Mouse (Mus musculus) heart, embryonic 14.5 days (tissue): ENCODE data around the gene Lrrc40. TPM values are rescaled to one million over a fixed set of nuclear protein-coding genes. Genes with fewer than 3 reads are reported as not detected.
A peak's percentile ranks its signal among the peaks of the same experiment; 100 is the strongest.

Source experiments
- ATAC-seq: fragments of 200-750 bp; cut with Nextera tagmentation; 2 replicates; pipeline ENCODE4 v1.8.0; 2017; ENCODE audit warnings: low read depth, moderate TSS enrichment; ENCODE audit not compliant: insufficient number of reproducible peaks, insufficient read depth, low FRiP score
- H3K27ac ChIP-seq, 2 experiments: fragments of 200-500 bp in 1 of 2; fragments of 300-500 bp in 1 of 2; sonication (generic) in 1 of 2; replicated peaks in 1 of 2; 2 replicates each; pipeline ENCODE4 v1.5.1; 2012 to 2014; ENCODE audit warnings: low read depth in 2 of 2, low read length in 2 of 2, control low read depth in 1 of 2, mild to moderate bottlenecking in 1 of 2, mixed read lengths in 1 of 2; ENCODE audit not compliant: control insufficient read depth in 1 of 2, insufficient read depth in 1 of 2
- H3K27me3 ChIP-seq: fragments of 300-500 bp; sonication (generic); 2 replicates; pipeline ENCODE4 v1.6.1; 2014; ENCODE audit warnings: mild to moderate bottlenecking, low read length, control low read depth; ENCODE audit not compliant: control insufficient read depth, insufficient read depth
- H3K36me3 ChIP-seq: fragments of 300-500 bp; sonication (generic); 2 replicates; pipeline ENCODE4 v1.6.1; 2014; ENCODE audit warnings: mild to moderate bottlenecking, control low read depth, low read length, mixed read lengths; ENCODE audit not compliant: control insufficient read depth, insufficient read depth
- H3K4me1 ChIP-seq, 2 experiments: fragments of 200-500 bp in 1 of 2; fragments of 300-500 bp in 1 of 2; sonication (generic) in 1 of 2; 2 replicates each; pipeline ENCODE4 v1.6.1; 2012 to 2014; ENCODE audit warnings: low read length in 2 of 2, control low read depth in 1 of 2, mixed read lengths in 1 of 2; ENCODE audit not compliant: control insufficient read depth in 2 of 2, insufficient read depth in 2 of 2
- H3K4me2 ChIP-seq: fragments of 300-500 bp; sonication (generic); 2 replicates; pipeline ENCODE4 v1.6.1; 2014; ENCODE audit warnings: mild to moderate bottlenecking, low read length
- H3K4me3 ChIP-seq, 2 experiments: fragments of 200-500 bp in 1 of 2; fragments of 300-500 bp in 1 of 2; sonication (generic) in 1 of 2; 2 replicates each; pipeline ENCODE4 v1.5.1; 2012 to 2014; ENCODE audit warnings: low read length in 2 of 2, mild to moderate bottlenecking in 2 of 2, control low read depth in 1 of 2, low read depth in 1 of 2, moderate library complexity in 1 of 2; ENCODE audit not compliant: control insufficient read depth in 1 of 2, insufficient read depth in 1 of 2
- H3K9ac ChIP-seq: fragments of 300-500 bp; sonication (generic); 2 replicates; pipeline ENCODE4 v1.6.1; 2014; ENCODE audit warnings: mild to moderate bottlenecking, low read length
- H3K9me3 ChIP-seq: fragments of 300-500 bp; sonication (generic); 2 replicates; pipeline ENCODE4 v1.6.1; 2016; ENCODE audit warnings: low read length, control low read depth; ENCODE audit not compliant: control insufficient read depth
- WGBS: fragments of 180-500 bp; shearing (Covaris S2); extraction: QIAGEN DNeasy Blood & Tissue Kit; methylation state at CpG from one replicate; pipeline ENCODE4 v1.1.7; 2014; 5-methylcytosine and 5-hydroxymethylcytosine counted together
- polyA plus RNA-seq: library from polyadenylated mRNA; unstranded; fragments of >200 nt; fragmentation: Nextera tagmentation; extraction: Ambion mirVana; gene quantifications from 2 replicates; pipeline ENCODE4 v1.2.1, GENCODE M21; 2014

The Lrrc40 gene
- polyA plus RNA-seq, 1 experiment from 2014 or later = 41.5 TPM

DNA sequence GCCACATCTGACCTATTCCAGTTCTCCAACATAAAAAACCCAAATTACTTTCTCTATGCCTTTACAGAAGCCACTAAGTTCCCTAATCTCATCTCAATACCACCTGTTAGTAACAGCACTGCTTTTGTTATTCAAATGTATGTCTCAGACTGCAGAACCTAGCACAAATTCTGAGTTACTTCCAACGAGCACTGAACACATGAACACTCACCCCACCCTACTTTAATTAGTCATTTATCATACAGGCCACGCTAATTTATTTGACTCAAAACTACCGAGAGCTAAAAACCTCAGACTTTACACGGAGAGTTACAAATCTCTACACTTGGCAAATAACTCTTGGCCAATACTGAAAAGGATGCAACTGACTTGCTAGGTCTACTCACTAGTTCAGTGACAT, 4.4 kb upstream of the Lrrc40 start:
- H3K27me3 ChIP-seq = no peaks in the 10 kb centered on the region
- peaks cover 3 to 27% of the 10 kb centered on the region in 2 experiments; a peak in 3 of 4 replicates for H3K4me1 ChIP-seq
- peak overlapping the region; percentile 91 for H3K4me2 ChIP-seq
- H3K4me3 ChIP-seq = peak overlapping the region; percentile 85 to 99
- no peaks in the 10 kb centered on the region for H3K9me3 ChIP-seq
- H3K27ac ChIP-seq = peak overlapping the region in 1 of 2 experiments; percentile 96; a peak in 2 of 4 replicates
- peaks cover 13% of the 10 kb centered on the region for H3K36me3 ChIP-seq
- WGBS = 10% methylated on average over 4 of the region's 4 CpGs
- no peak for ATAC-seq
- H3K9ac ChIP-seq = peak overlapping the region; percentile 97

DNA sequence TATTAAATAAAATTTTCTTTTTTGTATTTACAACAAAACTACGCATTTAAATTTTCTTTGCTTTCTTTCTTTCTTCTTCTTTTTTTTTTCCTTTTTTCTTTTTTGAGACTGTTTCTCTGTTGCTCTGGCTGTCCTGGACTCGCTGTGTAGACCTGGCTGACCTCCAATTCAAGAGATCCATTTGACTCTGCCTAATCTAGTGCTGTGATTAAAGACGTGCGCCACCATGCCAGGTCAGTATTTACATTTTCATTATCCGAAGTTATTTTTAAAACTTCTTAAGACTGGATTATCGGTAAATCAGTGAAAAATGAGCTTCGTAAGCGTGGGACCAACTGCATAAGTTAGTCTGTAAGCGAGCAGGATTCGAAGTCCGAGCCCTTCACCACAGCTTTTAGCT, 596 bp upstream of the Lrrc40 start:
- Histone ChIP-seq H3K4me3 (peak overlapping the region; percentile 76 to 84), H3K4me2 (peak overlapping the region; percentile 70)
- 2% methylated on average over 11 of the region's 11 CpGs for WGBS

DNA sequence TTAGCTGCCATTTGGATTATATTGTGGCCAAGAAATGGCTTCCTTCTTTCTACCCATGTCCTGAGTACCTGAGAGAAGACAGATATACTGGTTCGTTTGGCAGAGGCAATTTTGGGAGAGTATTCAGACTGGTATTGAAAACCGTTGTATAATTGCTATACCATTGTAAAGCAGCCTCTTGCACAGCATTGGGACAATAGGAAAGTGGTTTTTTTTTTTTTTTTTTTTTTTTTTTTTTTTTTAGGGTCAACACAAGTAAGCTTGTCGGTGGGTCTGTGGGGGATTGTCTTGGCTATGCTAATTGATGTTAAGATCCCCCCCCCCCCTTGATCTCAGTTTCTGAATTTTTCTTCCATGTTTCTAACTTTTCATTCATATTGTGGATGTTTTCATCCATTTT, 1.6 kb downstream of the Lrrc40 start:
- H3K27ac ChIP-seq = no peak overlapping the region
- 87% methylated on average over 3 of the region's 3 CpGs for WGBS

More for the DNA sequence above, 596 bp upstream of the Lrrc40 start:
- Histone ChIP-seq H3K9ac (peak overlapping the region; percentile 89), H3K27ac (peak overlapping the region; percentile 89 to 90), H3K36me3 (peaks cover 3% of the 10 kb centered on the region), H3K27me3 (no peaks in the 10 kb centered on the region), H3K4me1 (peaks cover 3 to 22% of the 10 kb centered on the region in 2 experiments; a peak in 3 of 4 replicates), H3K9me3 (no peaks in the 10 kb centered on the region)
- ATAC-seq = no peak

DNA sequence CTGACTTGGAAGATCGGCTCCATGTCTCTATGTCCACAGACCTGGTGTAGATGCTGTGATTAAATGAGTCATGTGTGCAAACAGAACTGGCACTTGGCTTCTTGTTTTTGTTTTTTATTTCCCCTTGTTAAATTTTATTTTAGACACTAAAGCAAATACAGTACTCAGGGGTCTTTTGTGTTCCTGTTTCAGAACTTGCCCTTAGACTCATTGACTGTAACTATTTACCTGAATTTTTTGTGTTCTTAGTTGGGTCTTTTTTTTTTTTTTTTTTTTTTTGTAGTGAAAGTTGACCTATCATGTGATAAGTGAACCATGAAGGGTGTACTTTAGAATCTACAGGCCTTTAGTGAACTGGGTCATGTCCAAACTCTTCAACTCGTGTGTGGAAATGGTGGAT, 4.3 kb downstream of the Lrrc40 start:
- Histone ChIP-seq H3K4me3 (no peak overlapping the region), H3K9me3 (no peaks in the 10 kb centered on the region), H3K4me2 (no peak overlapping the region), H3K9ac (no peak overlapping the region), H3K4me1 (peaks cover 0 to 3% of the 10 kb centered on the region in 2 experiments; a peak in 2 of 4 replicates), H3K36me3 (no peaks in the 10 kb centered on the region), H3K27me3 (no peaks in the 10 kb centered on the region), H3K27ac (no peak overlapping the region)
- no peak for ATAC-seq
- WGBS = 78% methylated on average over 2 of the region's 2 CpGs

More for the DNA sequence above, 1.6 kb downstream of the Lrrc40 start:
- no peak overlapping the region for H3K9ac ChIP-seq
- H3K4me1 ChIP-seq = peaks cover 3 to 15% of the 10 kb centered on the region in 2 experiments; a peak in 3 of 4 replicates
- no peak for ATAC-seq
- H3K9me3 ChIP-seq = no peaks in the 10 kb centered on the region
- H3K27me3 ChIP-seq = no peaks in the 10 kb centered on the region
- no peak overlapping the region for H3K4me2 ChIP-seq
- H3K36me3 ChIP-seq = peaks cover 3% of the 10 kb centered on the region
- no peak overlapping the region for H3K4me3 ChIP-seq

DNA sequence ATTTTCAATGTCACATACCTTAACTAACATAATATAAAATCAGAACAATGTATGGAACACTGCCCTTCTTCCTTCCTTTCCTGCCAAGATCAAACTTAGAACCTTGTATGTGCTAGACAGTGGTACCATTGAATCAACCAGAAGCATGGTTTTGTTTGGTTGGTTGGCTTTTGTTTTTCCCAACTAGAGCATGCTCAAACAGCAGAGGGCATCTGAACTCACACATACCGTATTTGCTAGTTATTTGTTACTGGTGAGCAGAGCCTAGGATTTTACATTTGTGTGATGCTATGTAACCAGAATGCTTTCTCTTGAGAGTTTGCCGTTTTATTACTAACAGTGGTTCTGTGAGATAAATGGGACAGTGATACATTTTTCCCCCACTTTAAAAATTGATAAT, 13.0 kb downstream of the Lrrc40 start:
- no peak for ATAC-seq
- H3K27ac ChIP-seq = no peak overlapping the region
- H3K4me2 ChIP-seq = no peak overlapping the region

DNA sequence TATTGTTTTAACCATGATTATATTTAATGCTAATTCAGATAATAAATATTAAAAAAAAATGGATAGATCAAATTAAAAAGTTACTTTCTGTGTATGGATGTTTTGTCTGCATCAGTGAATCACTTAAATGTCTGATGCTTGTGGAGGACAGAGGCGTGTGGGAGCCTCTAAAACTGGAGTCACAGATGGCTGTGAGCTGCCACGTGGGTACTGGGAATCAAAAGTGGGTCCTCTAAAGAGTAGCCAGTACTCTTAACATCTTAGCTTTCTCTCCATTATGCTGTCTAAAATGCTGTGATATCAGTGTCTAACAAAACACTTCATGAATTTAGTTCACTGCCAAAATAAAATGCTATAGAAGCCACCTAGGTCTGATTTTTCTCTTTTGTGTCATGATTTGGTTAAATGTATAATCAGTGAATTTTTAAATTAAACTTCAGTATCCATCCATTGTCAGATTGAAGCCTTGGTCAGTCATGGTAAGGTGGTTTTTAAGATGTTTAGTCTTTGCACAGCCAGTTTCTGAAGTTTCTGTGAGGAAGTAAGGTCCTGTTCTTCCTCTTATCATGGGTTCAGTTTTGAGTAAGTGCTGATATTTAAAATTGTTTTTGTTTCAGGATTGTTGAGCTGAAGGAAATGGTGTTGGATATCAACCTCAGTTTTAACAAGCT, 24.3 kb downstream of the Lrrc40 start:
- H3K4me2 ChIP-seq = no peak overlapping the region
- 91% methylated on average over 2 of the region's 2 CpGs for WGBS
- H3K9ac ChIP-seq = no peak overlapping the region
- H3K4me1 ChIP-seq = no peaks in the 10 kb centered on the region
- no peaks in the 10 kb centered on the region for H3K27me3 ChIP-seq
- H3K4me3 ChIP-seq = no peak overlapping the region
- no peaks in the 10 kb centered on the region for H3K9me3 ChIP-seq
- no peak overlapping the region for H3K27ac ChIP-seq
- H3K36me3 ChIP-seq = peaks cover 67% of the 10 kb centered on the region
- ATAC-seq = no peak

More for the DNA sequence above, 13.0 kb downstream of the Lrrc40 start:
- Histone ChIP-seq H3K4me1 (no peaks in the 10 kb centered on the region), H3K4me3 (no peak overlapping the region), H3K27me3 (no peaks in the 10 kb centered on the region), H3K36me3 (peaks cover 49% of the 10 kb centered on the region), H3K9me3 (no peaks in the 10 kb centered on the region), H3K9ac (no peak overlapping the region)
- WGBS = 81% methylated on average over 2 of the region's 2 CpGs

DNA sequence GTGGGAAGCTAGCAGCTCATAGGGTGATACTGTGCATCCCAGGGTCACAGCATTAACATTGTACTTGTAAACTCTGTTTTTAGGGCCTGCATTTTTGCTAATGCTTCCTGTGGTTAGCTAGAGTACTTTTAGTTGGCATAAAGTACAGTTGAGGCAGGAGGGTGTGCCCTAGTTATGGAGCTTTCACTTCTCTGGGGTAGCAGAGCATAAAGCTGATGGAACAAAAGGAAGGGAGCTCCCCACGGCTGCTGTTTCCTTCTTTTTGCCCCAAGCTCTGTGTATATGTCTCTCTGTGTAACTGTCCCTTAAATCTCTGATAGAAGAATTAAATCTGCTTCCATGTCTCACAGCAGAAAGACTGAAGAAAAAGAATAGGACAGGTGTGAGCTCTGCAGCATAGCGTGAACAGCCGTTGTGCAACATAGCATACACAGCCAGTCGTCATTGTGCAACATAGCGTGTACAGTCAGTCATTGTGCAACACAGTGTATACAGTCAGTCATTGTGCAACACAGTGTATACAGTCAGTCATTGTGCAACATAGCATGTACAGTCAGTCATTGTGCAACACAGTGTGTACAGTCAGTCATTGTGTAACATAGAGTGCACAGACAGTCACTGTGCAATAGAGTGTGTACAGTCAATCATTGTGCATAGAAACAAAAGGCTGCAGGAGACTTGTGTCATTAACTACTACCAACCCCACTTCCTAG, 25.5 kb downstream of the Lrrc40 start:
- H3K9ac ChIP-seq = no peak overlapping the region
- peaks cover 62% of the 10 kb centered on the region for H3K36me3 ChIP-seq
- no peak overlapping the region for H3K4me3 ChIP-seq
- H3K27me3 ChIP-seq = no peaks in the 10 kb centered on the region
- H3K4me2 ChIP-seq = no peak overlapping the region
- no peaks in the 10 kb centered on the region for H3K4me1 ChIP-seq
- no peaks in the 10 kb centered on the region for H3K9me3 ChIP-seq
- no peak for ATAC-seq
- H3K27ac ChIP-seq = no peak overlapping the region
- WGBS = 92% methylated on average over 5 of the region's 5 CpGs
